Mouse (Mus musculus) liver, embryonic 12.5 days (tissue): ENCODE results near the gene Traf2. TPM values are rescaled to one million over a fixed set of nuclear protein-coding genes. Genes with fewer than 3 reads are reported as not detected.

Source experiments
- ATAC-seq: fragments of 200-750 bp; cut with Nextera tagmentation; 2 replicates; pipeline ENCODE4 v1.8.0; 2017; ENCODE audit warnings: moderate number of reproducible peaks, mild to moderate bottlenecking, moderate library complexity
- H3K27ac ChIP-seq: fragments of 300-500 bp; sonication (generic); 2 replicates; pipeline ENCODE4 v1.5.1; 2016; ENCODE audit warnings: mild to moderate bottlenecking
- H3K27me3 ChIP-seq: fragments of 300-500 bp; sonication (generic); replicated peaks from 2 replicates; pipeline ENCODE4 v1.6.1; 2016; ENCODE audit warnings: mild to moderate bottlenecking, moderate library complexity
- H3K36me3 ChIP-seq: fragments of 300-500 bp; sonication (generic); 2 replicates; pipeline ENCODE4 v1.6.1; 2016; ENCODE audit warnings: mild to moderate bottlenecking, moderate library complexity
- H3K4me1 ChIP-seq: fragments of 300-500 bp; sonication (generic); 2 replicates; pipeline ENCODE4 v1.6.1; 2016
- H3K4me2 ChIP-seq: fragments of 300-500 bp; sonication (generic); 2 replicates; pipeline ENCODE4 v1.6.1; 2016; ENCODE audit warnings: mild to moderate bottlenecking, moderate library complexity
- H3K4me3 ChIP-seq: fragments of 300-500 bp; sonication (generic); 2 replicates; pipeline ENCODE4 v1.5.1; 2016; ENCODE audit warnings: mild to moderate bottlenecking, moderate library complexity
- H3K9ac ChIP-seq: fragments of 300-500 bp; sonication (generic); 2 replicates; pipeline ENCODE4 v1.6.1; 2016; ENCODE audit warnings: mild to moderate bottlenecking, moderate library complexity
- H3K9me3 ChIP-seq: fragments of 300-500 bp; sonication (generic); replicated peaks from 2 replicates; pipeline ENCODE4 v1.6.1; 2016; ENCODE audit warnings: mild to moderate bottlenecking, moderate library complexity
- WGBS: fragments of 180-500 bp; shearing (Covaris S2); methylation state at CpG from one replicate; pipeline ENCODE4 v1.1.7; 2016; ENCODE audit not compliant: insufficient replicate concordance; 5-methylcytosine and 5-hydroxymethylcytosine counted together
- polyA plus RNA-seq: library from polyadenylated mRNA; unstranded; fragments of >200 nt; fragmentation: Nextera tagmentation; extraction: Ambion mirVana; gene quantifications from 2 replicates; pipeline ENCODE4 v1.2.1, GENCODE M21; 2016

Gene Traf2
- polyA plus RNA-seq, 1 experiment from 2014 or later, result 24.4 TPM

- 16% methylated on average over 7 of the region's 7 CpGs for WGBS
- H3K4me1 ChIP-seq, result peaks cover 32% of the 10 kb centered on the region
- 0 out of 2 replicates have a peak, but pooled peaks cover 3% of the 10 kb centered on the region for H3K27me3 ChIP-seq
- H3K4me3 ChIP-seq, result no peak overlapping the region
- no peak overlapping the region for H3K9ac ChIP-seq
- H3K27ac ChIP-seq, result no peak overlapping the region
- no peak overlapping the region for H3K4me2 ChIP-seq
- H3K9me3 ChIP-seq, result no peaks in the 10 kb centered on the region
- ATAC-seq, result no peak
- no peaks in the 10 kb centered on the region for H3K36me3 ChIP-seq
Observed at GRCm38 (mm10) chr2:25482969-25483368, 63.8 kb downstream of the Traf2 start.

GRCm38 (mm10) chr2:25480541-25480940 lies 66.2 kb downstream of the Traf2 start:
- Histone ChIP-seq H3K4me3 (no peak overlapping the region), H3K4me2 (no peak overlapping the region), H3K36me3 (no peaks in the 10 kb centered on the region), H3K4me1 (peaks cover 8% of the 10 kb centered on the region), H3K9ac (no peak overlapping the region), H3K9me3 (no peaks in the 10 kb centered on the region), H3K27me3 (0 out of 2 replicates have a peak, but pooled peaks cover 3% of the 10 kb centered on the region), H3K27ac (no peak overlapping the region)
- no peak for ATAC-seq
- 72% methylated on average over 1 of the region's 1 CpGs for WGBS

GRCm38 (mm10) chr2:25479551-25480311 lies 67.0 kb downstream of the Traf2 start:
- H3K4me1 ChIP-seq, result no peaks in the 10 kb centered on the region
- H3K4me3 ChIP-seq, result no peak overlapping the region
- H3K4me2 ChIP-seq, result no peak overlapping the region
- H3K27ac ChIP-seq, result no peak overlapping the region
- 0 out of 2 replicates have a peak, but pooled peaks cover 3% of the 10 kb centered on the region for H3K27me3 ChIP-seq
- H3K9ac ChIP-seq, result no peak overlapping the region
- 54% methylated on average over 10 of the region's 10 CpGs for WGBS
- ATAC-seq, result no peak
- no peaks in the 10 kb centered on the region for H3K36me3 ChIP-seq
- no peaks in the 10 kb centered on the region for H3K9me3 ChIP-seq

GRCm38 (mm10) chr2:25477967-25478675 lies 68.6 kb downstream of the Traf2 start:
- Histone ChIP-seq H3K9ac (no peak overlapping the region), H3K9me3 (no peaks in the 10 kb centered on the region)

GRCm38 (mm10) chr2:25477541-25477940 lies 69.2 kb downstream of the Traf2 start:
- 0 out of 2 replicates have a peak, but pooled peaks cover 3% of the 10 kb centered on the region for H3K27me3 ChIP-seq
- no peaks in the 10 kb centered on the region for H3K4me1 ChIP-seq
- H3K9me3 ChIP-seq, result no peaks in the 10 kb centered on the region
- H3K4me3 ChIP-seq, result no peak overlapping the region
- ATAC-seq, result no peak
- H3K4me2 ChIP-seq, result no peak overlapping the region
- no peak overlapping the region for H3K27ac ChIP-seq
- no peak overlapping the region for H3K9ac ChIP-seq
- H3K36me3 ChIP-seq, result no peaks in the 10 kb centered on the region
- 68% methylated on average over 8 of the region's 8 CpGs for WGBS

More at GRCm38 (mm10) chr2:25477967-25478675, 68.6 kb downstream of the Traf2 start:
- no peak overlapping the region for H3K27ac ChIP-seq
- no peak for ATAC-seq
- no peak overlapping the region for H3K4me3 ChIP-seq
- H3K4me2 ChIP-seq, result no peak overlapping the region
- WGBS, result 79% methylated on average over 3 of the region's 3 CpGs
- 0 out of 2 replicates have a peak, but pooled peaks cover 3% of the 10 kb centered on the region for H3K27me3 ChIP-seq
- H3K4me1 ChIP-seq, result no peaks in the 10 kb centered on the region
- H3K36me3 ChIP-seq, result no peaks in the 10 kb centered on the region

- Histone ChIP-seq H3K27ac (no peak overlapping the region), H3K9ac (no peak overlapping the region), H3K4me1 (no peaks in the 10 kb centered on the region), H3K9me3 (no peaks in the 10 kb centered on the region), H3K36me3 (no peaks in the 10 kb centered on the region), H3K4me2 (no peak overlapping the region), H3K4me3 (no peak overlapping the region), H3K27me3 (0 out of 2 replicates have a peak, but pooled peaks cover 14% of the 10 kb centered on the region)
- ATAC-seq, result no peak
- 55% methylated on average over 2 of the region's 2 CpGs for WGBS
Observed at GRCm38 (mm10) chr2:25472550-25472949, 74.2 kb downstream of the Traf2 start.

GRCm38 (mm10) chr2:25469969-25470368 lies 76.8 kb downstream of the Traf2 start, which contains the start of gene Ptgds:
Gene Ptgds (minus strand): TSS chr2:25470046.
- Histone ChIP-seq H3K36me3 (no peaks in the 10 kb centered on the region), H3K27ac (no peak within 1 kb of the TSS), H3K4me3 (no peak within 1 kb of the TSS), H3K9ac (no peak within 1 kb of the TSS), H3K27me3 (0 out of 2 replicates have a peak, but pooled peaks cover 14% of the 10 kb centered on the region), H3K4me1 (peaks cover 10% of the 10 kb centered on the region), H3K4me2 (no peak within 1 kb of the TSS), H3K9me3 (no peaks in the 10 kb centered on the region)
- no peak for ATAC-seq
- 50% methylated on average over 6 of the region's 6 CpGs for WGBS

- Histone ChIP-seq H3K27ac (no peak overlapping the region), H3K27me3 (0 out of 2 replicates have a peak, but pooled peaks cover 14% of the 10 kb centered on the region), H3K36me3 (no peaks in the 10 kb centered on the region), H3K4me2 (no peak overlapping the region), H3K4me3 (no peak overlapping the region), H3K4me1 (peaks cover 10% of the 10 kb centered on the region), H3K9me3 (no peaks in the 10 kb centered on the region), H3K9ac (no peak overlapping the region)
- no peak for ATAC-seq
- WGBS, result 70% methylated on average over 10 of the region's 10 CpGs
Observed at GRCm38 (mm10) chr2:25468962-25469915, 77.5 kb downstream of the Traf2 start.

Other genes with a start within 250 kb of the Traf2 start
- gene Grin1, start 227.8 kb downstream of the Traf2 start, polyA plus RNA-seq, result 0.24 and 0.41 TPM in 2 replicates
- gene Man1b1, start 214.6 kb downstream of the Traf2 start, polyA plus RNA-seq, result 29.4 and 30.5 TPM in 2 replicates
- gene Dpp7, start 190.6 kb downstream of the Traf2 start, polyA plus RNA-seq, result 11.2 TPM in 2 replicates
- 13.5 and 14.0 TPM in 2 replicates for gene Uap1l1, start 181.3 kb downstream of the Traf2 start, polyA plus RNA-seq
- gene Sapcd2, start 174.6 kb downstream of the Traf2 start, polyA plus RNA-seq, result 34.6 and 38.0 TPM in 2 replicates
- gene Entpd2, start 151.1 kb downstream of the Traf2 start, polyA plus RNA-seq, result 0.13 and 0.19 TPM in 2 replicates
- gene Npdc1, start 147.6 kb downstream of the Traf2 start, polyA plus RNA-seq, result 5.3 and 5.6 TPM in 2 replicates
- gene Fut7, start 123.7 kb downstream of the Traf2 start, polyA plus RNA-seq, result 0.31 and 0.54 TPM in 2 replicates
- gene Abca2, start 118.2 kb downstream of the Traf2 start, polyA plus RNA-seq, result 2.8 and 3.1 TPM in 2 replicates
- 0.45 and 0.68 TPM in 2 replicates for gene Clic3, start 90.1 kb downstream of the Traf2 start, polyA plus RNA-seq
- 9.1 and 11.4 TPM in 2 replicates for gene Paxx, start 85.8 kb downstream of the Traf2 start, polyA plus RNA-seq
- 0.20 and 0.22 TPM in 2 replicates for gene Ptgds, start 76.9 kb downstream of the Traf2 start, polyA plus RNA-seq
- gene Lcn12, start 53.0 kb downstream of the Traf2 start, polyA plus RNA-seq, result not detected in 2 replicates
- 39.9 and 42.7 TPM in 2 replicates for gene Fbxw5, start 46.2 kb downstream of the Traf2 start, polyA plus RNA-seq
- gene C8g, start 45.2 kb downstream of the Traf2 start, polyA plus RNA-seq, result 17.4 and 18.8 TPM in 2 replicates
- gene Edf1, start 10.9 kb upstream of the Traf2 start, polyA plus RNA-seq, result 293 and 311 TPM in 2 replicates
- 0.38 and 0.45 TPM in 2 replicates for gene Mamdc4, start 27.9 kb upstream of the Traf2 start, polyA plus RNA-seq
- gene Phpt1, start 28.3 kb upstream of the Traf2 start, polyA plus RNA-seq, result 67.8 and 69.2 TPM in 2 replicates
- not detected in 2 replicates for gene Ajm1, start 34.8 kb upstream of the Traf2 start, polyA plus RNA-seq
- gene Rabl6, start 61.6 kb upstream of the Traf2 start, polyA plus RNA-seq, result 41.8 and 42.9 TPM in 2 replicates
- gene Ccdc183, start 70.7 kb upstream of the Traf2 start, polyA plus RNA-seq, result 0.14 and 0.28 TPM in 2 replicates
- 7.1 and 8.0 TPM in 2 replicates for gene Tmem141, start 75.1 kb upstream of the Traf2 start, polyA plus RNA-seq
- gene Fcna, start 81.1 kb upstream of the Traf2 start, polyA plus RNA-seq, result 30.8 and 35.6 TPM in 2 replicates
- gene Lcn8, start 106.2 kb upstream of the Traf2 start, polyA plus RNA-seq, result not detected in 2 replicates
- not detected in 2 replicates for gene Lcn5, start 111.0 kb upstream of the Traf2 start, polyA plus RNA-seq
- not detected in 2 replicates for gene Lcn6, start 129.8 kb upstream of the Traf2 start, polyA plus RNA-seq
- gene Lcn10, start 135.8 kb upstream of the Traf2 start, polyA plus RNA-seq, result not detected in 2 replicates
- gene Obp2a, start 153.1 kb upstream of the Traf2 start, polyA plus RNA-seq, result not detected in 2 replicates
- gene Bmyc, start 159.8 kb upstream of the Traf2 start, polyA plus RNA-seq, result 21.7 and 21.8 TPM in 2 replicates
- not detected in 2 replicates for gene Obp2b, start 190.1 kb upstream of the Traf2 start, polyA plus RNA-seq
- gene Lcn3, start 218.6 kb upstream of the Traf2 start, polyA plus RNA-seq, result not detected in 2 replicates
- not detected in 2 replicates for gene Lcn11, start 230.1 kb upstream of the Traf2 start, polyA plus RNA-seq
- gene Gm13539, start 235.3 kb upstream of the Traf2 start, polyA plus RNA-seq, result not detected in 2 replicates